Mouse (Mus musculus) embryonic facial prominence, embryonic 12.5 days (tissue): ENCODE measurements at regions not wholly inside any gene's neighbourhood (a gene's known extent, or its start where the extent isn't known, plus 50 kb on each side); places are given as distances from the start of the nearest gene placed in this dataset.

Experiments
- ATAC-seq: fragments of 200-750 bp; cut with Nextera tagmentation; 2 replicates; pipeline ENCODE4 v1.8.0; 2017; ENCODE audit not compliant: insufficient number of reproducible peaks, insufficient read depth, low FRiP score, low TSS enrichment
- H3K27ac ChIP-seq: fragments of 300-500 bp; sonication (generic); 2 replicates; pipeline ENCODE4 v1.5.1; 2016; ENCODE audit warnings: mild to moderate bottlenecking
- H3K27me3 ChIP-seq: fragments of 300-500 bp; sonication (generic); 2 replicates; pipeline ENCODE4 v1.6.1; 2016; ENCODE audit warnings: mild to moderate bottlenecking, moderate library complexity
- H3K36me3 ChIP-seq: fragments of 300-500 bp; sonication (generic); 2 replicates; pipeline ENCODE4 v1.6.1; 2016; ENCODE audit warnings: mild to moderate bottlenecking
- H3K4me1 ChIP-seq: fragments of 300-500 bp; sonication (generic); 2 replicates; pipeline ENCODE4 v1.6.1; 2016
- H3K4me2 ChIP-seq: fragments of 300-500 bp; sonication (generic); replicated peaks from 2 replicates; pipeline ENCODE4 v1.6.1; 2016; ENCODE audit warnings: mild to moderate bottlenecking, moderate library complexity
- H3K4me3 ChIP-seq: fragments of 300-500 bp; sonication (generic); 2 replicates; pipeline ENCODE4 v1.5.1; 2016; ENCODE audit warnings: mild to moderate bottlenecking
- H3K9ac ChIP-seq: fragments of 300-500 bp; sonication (generic); 2 replicates; pipeline ENCODE4 v1.6.1; 2016; ENCODE audit warnings: mild to moderate bottlenecking, moderate library complexity
- H3K9me3 ChIP-seq: fragments of 300-500 bp; sonication (generic); 2 replicates; pipeline ENCODE4 v1.6.1; 2016; ENCODE audit warnings: mild to moderate bottlenecking, moderate library complexity
- WGBS: fragments of 180-500 bp; shearing (Covaris S2); methylation state at CpG from one replicate; pipeline ENCODE4 v1.1.7; 2016; 5-methylcytosine and 5-hydroxymethylcytosine counted together

DNA sequence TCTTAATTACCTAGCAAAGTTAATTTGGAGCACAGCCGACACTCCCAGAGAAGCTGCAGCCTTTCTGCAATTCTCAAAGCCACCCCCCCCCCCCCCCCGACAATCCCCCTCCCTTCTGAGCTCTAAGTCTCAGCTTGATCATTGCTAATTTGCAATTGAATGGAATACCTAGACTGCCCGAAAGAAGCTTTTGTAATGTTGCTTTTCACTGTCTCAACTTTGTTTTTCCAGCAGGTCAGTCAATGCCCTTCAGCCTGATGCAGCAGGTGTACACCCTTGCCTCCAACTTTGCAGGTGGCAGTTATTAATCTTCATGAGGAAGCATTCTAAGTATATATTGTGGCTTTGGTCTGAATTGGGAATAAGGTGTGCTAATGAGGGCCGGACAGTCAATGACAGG is 1006.6 kb upstream of the Gm8797 start:
- Histone ChIP-seq H3K4me2 (no peak overlapping the region), H3K36me3 (no peaks in the 10 kb centered on the region), H3K27me3 (no peaks in the 10 kb centered on the region), H3K9ac (no peak overlapping the region), H3K27ac (no peak overlapping the region), H3K4me1 (no peaks in the 10 kb centered on the region), H3K4me3 (no peak overlapping the region), H3K9me3 (no peaks in the 10 kb centered on the region)
- 86% methylated on average over 4 of the region's 4 CpGs for WGBS
- no peak for ATAC-seq

DNA sequence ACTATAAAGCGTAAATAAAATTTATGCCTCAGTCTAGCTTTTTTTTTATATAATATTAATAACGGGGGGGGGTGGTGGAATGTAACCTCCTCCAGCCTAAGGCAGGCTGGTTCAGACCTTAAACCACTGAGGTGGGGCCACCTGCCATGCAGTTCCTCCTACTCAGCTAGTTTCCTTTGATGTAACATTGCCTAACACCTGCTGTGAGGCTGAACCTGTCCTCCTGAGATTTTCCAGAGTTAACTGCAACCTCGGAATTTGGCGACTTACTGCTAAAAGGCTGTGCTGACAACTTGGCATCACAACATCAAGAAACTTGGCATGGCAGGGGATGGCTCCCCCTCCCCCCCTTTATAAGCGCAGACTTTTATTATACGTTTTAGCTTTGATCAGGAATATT is 1006.0 kb upstream of the Gm8797 start:
- no peak for ATAC-seq
- Histone ChIP-seq H3K4me3 (no peak overlapping the region), H3K9ac (no peak overlapping the region), H3K4me2 (no peak overlapping the region), H3K36me3 (no peaks in the 10 kb centered on the region), H3K4me1 (no peaks in the 10 kb centered on the region), H3K27ac (no peak overlapping the region), H3K9me3 (no peaks in the 10 kb centered on the region), H3K27me3 (no peaks in the 10 kb centered on the region)
- WGBS: 83% methylated on average over 6 of the region's 6 CpGs

DNA sequence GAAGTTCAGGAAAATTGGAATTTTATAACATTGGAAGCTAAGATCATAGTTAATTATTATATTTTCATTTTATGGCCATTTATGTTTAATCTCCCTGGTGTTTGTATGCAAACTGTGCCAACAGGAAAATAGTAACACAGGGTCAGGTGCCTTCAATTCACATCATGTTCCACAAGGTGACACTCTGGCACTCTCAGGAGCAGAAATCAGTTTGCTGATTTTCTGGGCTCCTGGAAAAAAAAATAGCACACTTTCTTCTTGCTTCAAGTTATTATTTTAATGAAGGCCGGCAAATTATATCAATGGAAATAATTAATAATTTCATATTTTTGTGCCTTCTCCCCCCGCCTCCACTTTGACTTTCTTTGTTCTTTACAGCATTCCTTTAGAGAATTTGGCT is 994.5 kb upstream of the Gm8797 start:
- Histone ChIP-seq H3K9ac (no peak overlapping the region), H3K4me2 (no peak overlapping the region), H3K4me1 (no peaks in the 10 kb centered on the region), H3K27me3 (no peaks in the 10 kb centered on the region), H3K9me3 (no peaks in the 10 kb centered on the region), H3K27ac (no peak overlapping the region), H3K36me3 (no peaks in the 10 kb centered on the region), H3K4me3 (no peak overlapping the region)
- WGBS: 78% methylated on average over 2 of the region's 2 CpGs
- no peak for ATAC-seq

DNA sequence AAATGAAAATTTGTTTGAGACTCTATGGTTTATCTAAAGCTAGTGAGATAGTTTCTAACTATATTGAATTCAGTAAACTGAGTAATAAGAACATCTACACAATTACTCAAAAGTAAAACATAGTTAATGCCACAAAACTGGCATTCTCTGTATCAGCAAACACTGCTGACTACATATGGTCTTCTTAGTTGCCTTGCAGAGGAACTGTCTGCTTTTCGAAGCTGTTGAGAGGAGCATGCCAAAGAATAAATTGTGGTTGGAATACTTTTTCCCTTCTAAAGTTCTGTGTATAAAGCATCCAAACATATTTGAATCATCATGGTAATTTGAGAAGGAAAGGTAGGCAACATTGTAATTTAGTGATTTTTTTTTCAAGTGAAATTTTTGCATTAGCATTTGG is 993.5 kb upstream of the Gm8797 start:
- Histone ChIP-seq H3K4me2 (no peak overlapping the region), H3K9ac (no peak overlapping the region), H3K4me3 (no peak overlapping the region), H3K27me3 (no peaks in the 10 kb centered on the region), H3K36me3 (no peaks in the 10 kb centered on the region), H3K4me1 (no peaks in the 10 kb centered on the region), H3K9me3 (no peaks in the 10 kb centered on the region), H3K27ac (no peak overlapping the region)
- 78% methylated on average over 1 of the region's 1 CpGs for WGBS
- no peak for ATAC-seq

DNA sequence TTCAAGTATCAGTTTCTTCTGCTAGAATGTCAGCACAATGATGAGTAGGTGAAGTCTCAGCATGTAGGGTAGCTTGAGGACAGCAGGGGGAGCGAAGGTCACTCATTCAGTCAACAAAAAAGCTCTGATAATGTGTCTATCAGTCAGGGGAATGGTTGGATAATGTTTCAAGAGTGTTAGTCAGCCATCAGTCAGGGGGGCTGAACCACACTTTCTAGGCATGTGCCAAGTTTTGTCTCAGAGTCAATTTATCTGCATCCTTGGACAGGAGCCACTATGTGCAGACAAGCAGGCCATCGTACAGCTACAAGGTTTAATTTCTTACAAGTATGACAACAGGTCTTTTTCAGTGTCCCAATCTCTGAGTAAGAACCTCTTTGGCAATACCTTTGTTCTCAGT is 987.5 kb upstream of the Gm8797 start:
- Histone ChIP-seq H3K4me1 (no peaks in the 10 kb centered on the region), H3K36me3 (no peaks in the 10 kb centered on the region), H3K4me3 (no peak overlapping the region), H3K27ac (no peak overlapping the region), H3K9me3 (no peaks in the 10 kb centered on the region), H3K9ac (no peak overlapping the region), H3K27me3 (no peaks in the 10 kb centered on the region), H3K4me2 (no peak overlapping the region)
- WGBS: 89% methylated on average over 2 of the region's 2 CpGs
- no peak for ATAC-seq

DNA sequence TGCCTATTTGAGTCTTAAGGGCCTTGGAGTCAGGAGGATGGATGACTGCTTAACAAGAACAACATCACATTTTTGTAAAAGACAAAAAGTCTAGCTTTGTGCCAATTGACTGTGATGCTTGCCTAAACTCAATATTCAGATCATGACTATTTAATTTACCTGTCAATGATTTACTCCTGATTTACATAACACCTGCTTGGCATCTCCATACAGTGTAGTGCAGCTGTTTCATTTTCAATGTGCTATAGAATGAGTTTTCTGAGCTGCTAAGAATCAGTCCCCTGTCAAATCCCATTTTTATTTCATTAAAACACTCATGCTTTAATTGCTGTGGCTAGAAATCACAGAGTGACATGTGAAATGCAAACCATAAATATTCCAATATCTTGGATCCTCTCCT is 974.0 kb upstream of the Gm8797 start:
- Histone ChIP-seq H3K36me3 (no peaks in the 10 kb centered on the region), H3K9ac (no peak overlapping the region), H3K9me3 (no peaks in the 10 kb centered on the region), H3K27ac (no peak overlapping the region), H3K4me3 (no peak overlapping the region), H3K4me2 (no peak overlapping the region), H3K27me3 (no peaks in the 10 kb centered on the region), H3K4me1 (no peaks in the 10 kb centered on the region)
- ATAC-seq: no peak

DNA sequence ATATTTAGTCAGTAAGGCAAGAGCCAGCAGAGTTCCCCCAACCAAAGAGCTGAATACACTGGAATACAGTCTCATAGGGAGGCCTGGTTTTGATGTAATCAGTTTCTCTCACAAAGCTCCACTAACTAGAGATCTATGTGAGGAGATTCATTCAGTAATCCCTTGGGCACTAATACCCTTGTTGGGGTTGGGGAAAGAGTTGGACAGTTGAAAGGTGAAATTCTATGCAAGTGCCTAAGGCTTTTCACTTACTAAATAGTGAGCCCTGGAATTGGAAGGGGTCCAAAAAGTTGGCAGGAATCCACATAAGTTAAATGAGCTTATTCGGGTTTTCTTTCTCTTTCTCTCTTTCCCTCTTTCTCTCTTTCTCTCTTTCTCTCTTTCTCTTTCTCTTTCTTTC is 965.4 kb upstream of the Gm8797 start:
- Histone ChIP-seq H3K27ac (no peak overlapping the region), H3K9ac (no peak overlapping the region), H3K36me3 (no peaks in the 10 kb centered on the region), H3K9me3 (no peaks in the 10 kb centered on the region), H3K4me1 (no peaks in the 10 kb centered on the region), H3K4me3 (no peak overlapping the region), H3K4me2 (no peak overlapping the region), H3K27me3 (no peaks in the 10 kb centered on the region)
- no peak for ATAC-seq
- 52% methylated on average over 1 of the region's 1 CpGs for WGBS

DNA sequence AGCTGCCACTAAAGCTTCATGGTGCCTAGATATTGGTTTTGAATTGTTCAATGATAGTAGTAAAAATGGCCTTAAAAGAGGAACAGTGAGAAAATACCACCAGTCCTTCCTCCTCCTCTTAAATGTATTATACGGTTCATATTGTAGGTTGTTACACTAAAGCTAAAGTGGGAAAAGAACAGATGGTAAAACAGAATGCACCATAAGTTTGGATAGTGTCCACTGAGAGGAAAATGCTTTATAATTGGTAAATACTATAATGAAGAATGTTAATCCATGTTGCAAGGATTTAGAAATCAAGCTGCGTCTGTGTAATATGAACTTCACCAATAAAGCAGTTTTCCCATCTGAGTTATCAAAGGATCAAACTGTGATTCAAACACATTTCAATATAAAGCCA is 957.5 kb upstream of the Gm8797 start:
- Histone ChIP-seq H3K27ac (no peak overlapping the region), H3K27me3 (no peaks in the 10 kb centered on the region), H3K9ac (no peak overlapping the region), H3K4me3 (no peak overlapping the region), H3K9me3 (no peaks in the 10 kb centered on the region), H3K36me3 (no peaks in the 10 kb centered on the region), H3K4me1 (peaks cover 2% of the 10 kb centered on the region; the same call in 1 of the 2 replicates), H3K4me2 (no peak overlapping the region)
- no peak for ATAC-seq
- WGBS: 89% methylated on average over 2 of the region's 2 CpGs

DNA sequence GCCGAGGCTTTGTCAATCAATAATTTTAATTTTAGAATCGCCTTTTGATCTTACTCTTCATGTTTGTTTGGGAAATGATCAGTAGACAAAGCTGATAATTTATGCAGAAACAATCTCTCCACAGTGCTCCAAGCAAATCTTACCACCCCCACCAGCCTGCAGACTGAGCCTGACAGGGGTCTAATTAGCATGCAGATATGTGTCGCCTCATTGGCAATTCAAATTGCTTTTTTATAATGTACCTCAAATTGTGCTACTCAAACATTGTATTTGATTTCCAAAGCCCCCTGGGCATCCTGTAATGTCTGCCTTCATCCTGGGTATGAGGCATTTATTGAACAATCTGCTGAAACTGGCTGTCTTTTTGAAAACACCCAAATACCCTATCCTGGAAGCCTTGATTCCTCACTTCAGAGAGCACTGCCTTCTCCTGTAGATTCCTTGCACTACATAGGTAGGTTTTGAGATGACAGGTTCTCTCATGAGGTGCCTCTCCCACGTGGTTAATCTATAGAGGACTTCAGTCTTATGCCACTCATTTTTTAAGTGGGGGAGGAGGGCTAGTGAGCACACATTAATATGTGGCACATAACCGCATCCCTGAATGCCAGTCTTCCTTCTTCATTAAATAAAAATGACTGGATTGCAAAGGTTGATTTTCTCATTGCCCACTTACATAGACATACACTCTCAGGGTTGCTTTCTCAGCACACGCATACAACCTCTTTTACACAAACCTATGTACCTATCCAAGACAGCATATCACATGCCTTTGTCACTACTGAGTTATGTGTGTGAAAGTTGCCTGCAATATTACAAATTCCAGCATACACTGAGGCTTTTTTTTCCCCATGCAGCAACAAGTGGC is 954.3 kb upstream of the Gm8797 start:
- H3K9ac ChIP-seq: no peak overlapping the region
- H3K27me3 ChIP-seq: no peaks in the 10 kb centered on the region
- no peak overlapping the region for H3K27ac ChIP-seq
- 58% methylated on average over 6 of the region's 6 CpGs for WGBS
- H3K4me2 ChIP-seq: no peak overlapping the region
- no peaks in the 10 kb centered on the region for H3K36me3 ChIP-seq
- no peaks in the 10 kb centered on the region for H3K9me3 ChIP-seq
- no peak overlapping the region for H3K4me3 ChIP-seq
- ATAC-seq: 0 out of 2 replicates have a peak, but pooled peaks have one; percentile 41
- peaks cover 2% of the 10 kb centered on the region; the same call in 1 of the 2 replicates for H3K4me1 ChIP-seq

DNA sequence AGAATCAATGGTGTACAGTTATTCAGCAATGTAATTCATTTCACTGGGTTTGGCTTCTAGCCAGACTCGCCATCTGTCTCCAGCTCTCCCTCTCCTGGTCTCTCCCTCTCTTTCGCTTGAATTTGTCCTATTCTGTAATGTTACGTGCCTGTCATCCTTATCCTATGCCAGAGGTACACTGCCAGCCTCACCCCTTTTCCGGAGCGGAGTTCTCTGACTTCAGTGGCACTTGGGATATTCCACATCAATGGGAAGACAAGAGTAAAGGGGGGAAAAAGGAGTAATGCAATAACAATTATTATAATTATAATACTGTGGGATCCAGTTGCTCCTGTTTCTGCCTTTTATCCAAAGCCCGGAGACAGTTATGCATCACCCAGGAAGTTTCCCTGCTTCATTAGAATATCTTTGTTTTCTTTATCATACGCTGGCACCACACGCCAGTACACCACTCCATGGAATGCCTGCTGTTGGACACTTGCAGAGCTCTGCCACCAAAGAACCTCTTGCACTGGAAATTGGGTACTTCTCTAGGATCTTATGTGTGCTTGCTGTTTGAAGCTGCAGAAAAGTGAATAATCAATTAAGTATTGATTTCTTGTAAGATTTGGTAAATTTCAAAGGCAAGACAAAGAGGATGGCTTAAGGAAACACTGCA is 953.6 kb upstream of the Gm8797 start:
- ATAC-seq: no peak
- Histone ChIP-seq H3K9me3 (no peaks in the 10 kb centered on the region), H3K4me3 (no peak overlapping the region), H3K9ac (no peak overlapping the region), H3K4me2 (no peak overlapping the region), H3K4me1 (peaks cover 2% of the 10 kb centered on the region; the same call in 1 of the 2 replicates), H3K27ac (no peak overlapping the region), H3K27me3 (no peaks in the 10 kb centered on the region), H3K36me3 (no peaks in the 10 kb centered on the region)
- WGBS: 70% methylated on average over 8 of the region's 8 CpGs

DNA sequence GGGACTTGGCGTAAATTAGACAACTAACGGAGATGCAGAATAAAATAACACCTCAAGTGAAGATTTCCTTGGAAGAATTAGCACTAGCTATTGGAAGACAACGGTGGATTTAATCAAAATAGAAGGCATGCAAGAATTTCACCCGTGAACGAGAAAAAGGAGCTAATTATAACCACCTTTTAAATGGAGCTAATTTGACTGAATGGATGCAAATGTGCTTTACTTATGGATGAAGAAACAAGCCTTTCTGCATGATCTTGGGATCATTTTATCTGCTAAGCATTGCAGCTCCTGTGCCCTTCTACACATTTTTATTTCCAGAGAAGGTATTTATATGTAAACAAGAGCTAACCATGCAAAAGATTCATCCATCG is 953.1 kb upstream of the Gm8797 start:
- no peak overlapping the region for H3K4me3 ChIP-seq
- H3K9me3 ChIP-seq: no peaks in the 10 kb centered on the region
- H3K9ac ChIP-seq: no peak overlapping the region
- no peak for ATAC-seq
- H3K4me1 ChIP-seq: peaks cover 2% of the 10 kb centered on the region; the same call in 1 of the 2 replicates
- 76% methylated on average over 6 of the region's 6 CpGs for WGBS
- no peak overlapping the region for H3K27ac ChIP-seq
- H3K27me3 ChIP-seq: no peaks in the 10 kb centered on the region
- no peak overlapping the region for H3K4me2 ChIP-seq
- no peaks in the 10 kb centered on the region for H3K36me3 ChIP-seq

DNA sequence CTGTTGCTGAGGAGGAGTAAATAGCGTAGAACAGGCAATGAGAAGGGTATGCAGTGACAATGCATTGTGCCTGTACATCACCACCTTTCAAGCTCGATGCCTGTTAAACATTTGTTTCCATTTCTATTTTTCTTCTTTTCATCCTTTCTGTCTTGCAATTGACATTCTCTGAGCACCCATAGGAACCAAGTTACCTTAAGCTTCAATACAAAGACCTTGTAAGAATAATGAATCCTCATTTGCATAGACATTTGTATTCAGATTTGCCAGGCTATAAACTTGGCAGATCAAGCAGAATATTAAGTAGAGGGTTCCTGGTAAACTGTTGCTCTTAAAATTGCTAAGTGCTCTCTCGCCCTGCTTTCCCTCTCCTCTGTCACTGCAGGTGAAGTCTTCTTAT is 952.2 kb upstream of the Gm8797 start:
- Histone ChIP-seq H3K27ac (no peak overlapping the region), H3K4me2 (no peak overlapping the region), H3K9ac (no peak overlapping the region), H3K4me3 (no peak overlapping the region), H3K4me1 (peaks cover 2% of the 10 kb centered on the region; the same call in 1 of the 2 replicates), H3K9me3 (no peaks in the 10 kb centered on the region), H3K36me3 (no peaks in the 10 kb centered on the region), H3K27me3 (no peaks in the 10 kb centered on the region)
- WGBS: 82% methylated on average over 3 of the region's 3 CpGs
- no peak for ATAC-seq
